Comparison of ENCODE assay signal across 8 mouse cellular contexts in genomic region chr1:55960291-55960690, GRCm38 (mm10).
DNase-seq lines count a peak whose midpoint lies in the region; ATAC-seq and TF ChIP-seq lines count a peak whose summit lies in the region.

No protein-coding gene starts in this region.

- no peak overlapping the region for H3K27ac ChIP-seq in lung, embryonic 14.5 days (ENCODE audit: low read depth)

- ATAC-seq in lung, embryonic 14.5 days (ENCODE audit: insufficient read depth): peak; percentile 62; the same call in 1 of the 2 replicates

- peak; percentile 91 for TF ChIP-seq CTCF in lung, embryonic 14.5 days (IDR thresholded peaks at IDR 0.05; ENCODE audit: low read depth)

- peak; percentile 43 for DNase-seq in A20 (ENCODE audit: low read depth, low spot score)
- peak; percentile 76 for DNase-seq in NIH3T3 (ENCODE audit: low read depth)
- DNase-seq in cerebellum, adult 9-10 months: peak; percentile 50
- DNase-seq in frontal cortex, postnatal 14 days (ENCODE audit: low spot score in 2 of 2): peak; percentile 65 to 87
- DNase-seq in layer of hippocampus, adult 11-12 months (ENCODE audit: low spot score): peak; percentile 79
- DNase-seq in lung, embryonic 14.5 days: peak; percentile 90
- DNase-seq in retina, postnatal 7 days (ENCODE audit: low read depth, low spot score): peak; percentile 51
- no peak for DNase-seq in MN1 (ENCODE audit: low spot score)

- no peak overlapping the region for H3K9ac ChIP-seq in lung, embryonic 14.5 days

- no peak overlapping the region for H3K4me3 ChIP-seq in lung, embryonic 14.5 days (ENCODE audit: low read depth, low read length)

- no peaks in the 10 kb centered on the region for H3K36me3 ChIP-seq in lung, embryonic 14.5 days (ENCODE audit: insufficient read depth)

- H3K4me2 ChIP-seq in lung, embryonic 14.5 days: no peak overlapping the region

- H3K9me3 ChIP-seq in lung, embryonic 14.5 days (ENCODE audit: low read depth, low read length): no peaks in the 10 kb centered on the region

- H3K4me1 ChIP-seq in lung, embryonic 14.5 days (ENCODE audit: insufficient read depth): no peaks in the 10 kb centered on the region

- no peaks in the 10 kb centered on the region for H3K27me3 ChIP-seq in lung, embryonic 14.5 days (ENCODE audit: insufficient read depth, low read length)

- WGBS in lung, embryonic 14.5 days: 11% methylated on average over 6 of the region's 6 CpGs
